Mouse (Mus musculus): ENCODE results near the gene Ccnh. TPM values are rescaled to one million over a fixed set of nuclear protein-coding genes. Genes with fewer than 3 reads are reported as not detected.

Ccnh gene
- polyA plus RNA-seq, 1 experiment from 2014 or later, result 69.5 TPM

DNA sequence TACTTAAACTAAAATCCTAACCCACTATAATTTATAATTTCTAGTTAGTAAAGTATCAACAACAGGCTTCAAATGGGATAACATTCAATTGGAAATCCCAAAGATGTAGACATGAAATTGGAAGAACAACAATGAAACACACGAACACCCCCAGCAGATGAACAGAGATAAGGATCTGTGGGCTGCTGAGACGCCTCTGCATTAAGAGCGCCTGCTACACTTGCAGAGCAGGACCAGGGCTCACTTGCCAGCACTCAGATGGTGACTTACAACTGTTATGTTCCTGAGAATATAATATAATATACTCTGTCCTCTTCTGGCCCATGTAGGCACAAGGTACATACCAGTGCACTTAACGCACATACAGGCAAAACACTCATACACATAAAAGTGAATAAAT lies 29.4 kb downstream of the Ccnh start:
- Histone ChIP-seq H3K27me3 (replicated peaks) (no peaks in the 10 kb centered on the region), H3K9me3 (replicated peaks) (no peaks in the 10 kb centered on the region), H3K27ac (ENCODE audit: poor library complexity, severe bottlenecking) (no peak overlapping the region), H3K4me1 (replicated peaks) (no peaks in the 10 kb centered on the region), H3K4me2 (no peak overlapping the region), H3K36me3 (peaks cover 28% of the 10 kb centered on the region), H3K4me3 (no peak overlapping the region), H3K9ac (no peak overlapping the region)
- 69% methylated on average over 4 of the region's 4 CpGs for WGBS
- ATAC-seq (ENCODE audit: insufficient number of reproducible peaks, low FRiP score), result no peak

DNA sequence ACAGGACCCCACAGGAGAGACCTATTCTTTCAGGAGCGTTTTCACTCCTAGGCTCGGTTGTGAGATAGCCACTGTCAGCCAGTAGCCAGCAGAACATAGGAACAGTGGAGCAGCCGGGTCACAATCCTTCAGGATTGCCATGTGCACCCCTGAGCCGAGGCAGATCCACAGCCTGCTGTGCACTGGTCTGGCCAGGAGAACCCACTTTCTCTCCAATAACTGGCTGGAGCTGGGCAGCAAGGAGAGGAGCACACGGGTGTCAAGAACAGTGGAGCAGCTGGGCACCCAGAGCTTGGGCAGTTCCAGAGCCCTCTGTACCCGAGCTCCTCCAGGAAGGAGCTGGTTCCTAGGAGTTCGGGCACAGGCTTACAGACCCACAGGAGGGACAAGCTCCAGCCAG lies 49.6 kb downstream of the Ccnh start:
- peaks cover 13% of the 10 kb centered on the region for H3K36me3 ChIP-seq
- no peak for ATAC-seq (ENCODE audit: insufficient number of reproducible peaks, low FRiP score)
- no peaks in the 10 kb centered on the region for H3K27me3 ChIP-seq (replicated peaks)
- H3K27ac ChIP-seq (ENCODE audit: poor library complexity, severe bottlenecking), result no peak overlapping the region
- no peaks in the 10 kb centered on the region for H3K9me3 ChIP-seq (replicated peaks)
- 76% methylated on average over 7 of the region's 7 CpGs for WGBS
- H3K4me3 ChIP-seq, result no peak overlapping the region
- H3K9ac ChIP-seq, result no peak overlapping the region
- H3K4me2 ChIP-seq, result no peak overlapping the region
- H3K4me1 ChIP-seq (replicated peaks), result no peaks in the 10 kb centered on the region

Other genes starting within 250 kb of the Ccnh start
- gene Rasa1, start 99.7 kb downstream of the Ccnh start, polyA plus RNA-seq (2016; fragmentation: Nextera tagmentation; extraction: Ambion mirVana), result 41.3 and 44.0 TPM in 2 replicates